Mouse (Mus musculus) liver, postnatal 0 days (tissue): ENCODE measurements around the gene Rara.

Experiments used
- CTCF ChIP-seq: sonication (generic); IDR thresholded peaks from 2 replicates; pipeline ENCODE4 v1.5.1; 2016; ENCODE audit warnings: antibody characterized with exemption, low read depth
- EP300 ChIP-seq: IDR thresholded peaks from 2 replicates; pipeline ENCODE4 v1.6.1; 2016; ENCODE audit warnings: antibody characterized with exemption, low read depth, mild to moderate bottlenecking

DNA sequence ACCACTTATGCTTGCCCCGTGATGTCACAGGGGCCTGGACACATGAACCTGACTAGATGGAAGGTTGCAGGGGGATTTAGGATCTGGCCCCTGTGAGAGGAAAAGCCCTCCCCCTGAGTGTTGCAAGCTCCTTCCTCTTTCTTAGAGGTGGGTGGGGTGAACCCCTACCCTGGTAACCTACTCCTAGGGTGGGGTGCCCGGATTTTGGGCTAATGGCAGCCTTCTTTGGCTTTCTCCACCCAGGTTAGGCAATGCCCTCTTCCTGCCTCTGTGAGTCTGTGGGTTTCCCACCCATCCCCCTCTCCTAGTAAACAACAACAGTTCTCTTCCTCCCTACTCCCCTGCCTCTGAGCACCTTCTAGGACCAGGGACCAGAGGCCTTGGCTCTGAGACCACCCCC lies 25.1 kb downstream of the Rara start:
- TF ChIP-seq CTCF (no peak), EP300 (no peak)
